20 mouse cellular contexts compared by ENCODE assay signal in genomic region chr2:9780159-9780558, GRCm38 (mm10).
DNase-seq lines count a peak whose midpoint lies in the region; ATAC-seq and TF ChIP-seq lines count a peak whose summit lies in the region.
"Had no signal": no experiment of that assay in that cellular context is flagged by ENCODE, and none has a peak within 500 bp of the region (broad histone marks: within the 10 kb centered on the region; RNA-seq: fewer than 3 reads in every experiment).

No protein-coding gene starts in this region.

- ATAC-seq in heart, embryonic 12.5 days (ENCODE audit: insufficient number of reproducible peaks, low FRiP score), result peak; percentile 71; the same call in 1 of the 2 replicates
- ATAC-seq in heart, postnatal 0 days (ENCODE audit: insufficient read depth, low read depth), result no peak
- ATAC-seq in kidney, postnatal 0 days (replicated peaks; ENCODE audit: low FRiP score, low read depth), result no peak
- ATAC-seq: forebrain, embryonic 16.5 days; intestine, embryonic 15.5 days had no signal

- no peak for TF ChIP-seq CTCF in heart, postnatal 0 days (IDR thresholded peaks at IDR 0.05; ENCODE audit: low read depth)
- TF ChIP-seq CTCF in kidney, postnatal 0 days (IDR thresholded peaks at IDR 0.05; ENCODE audit: low read depth), result no peak

- no peak overlapping the region for H3K4me3 ChIP-seq in heart, embryonic 12.5 days
- H3K4me3 ChIP-seq in heart, postnatal 0 days (ENCODE audit: low read depth, low read length), result no peak overlapping the region
- no peak overlapping the region for H3K4me3 ChIP-seq in kidney, postnatal 0 days (replicated peaks; ENCODE audit: low read depth, low read length)
- H3K4me3 ChIP-seq: embryonic facial prominence, embryonic 12.5 days; forebrain, embryonic 12.5 days; hindbrain, embryonic 10.5 days; intestine, embryonic 15.5 days had no signal

- WGBS in heart, embryonic 12.5 days, result 43% methylated on average over 2 of the region's 2 CpGs
- 30% methylated on average over 2 of the region's 2 CpGs for WGBS in heart, postnatal 0 days
- WGBS in kidney, postnatal 0 days, result 42% methylated on average over 2 of the region's 2 CpGs

- no peaks in the 10 kb centered on the region for H3K27me3 ChIP-seq in heart, embryonic 12.5 days (replicated peaks)
- no peaks in the 10 kb centered on the region for H3K27me3 ChIP-seq in heart, postnatal 0 days (ENCODE audit: control insufficient read depth, insufficient read depth, low read length)
- H3K27me3 ChIP-seq in kidney, postnatal 0 days (ENCODE audit: insufficient read depth, low read length), result no peaks in the 10 kb centered on the region
- H3K27me3 ChIP-seq: embryonic facial prominence, embryonic 12.5 days; forebrain, embryonic 12.5 days; intestine, embryonic 15.5 days had no signal

- TF ChIP-seq EP300 in heart, postnatal 0 days (IDR thresholded peaks at IDR 0.05; ENCODE audit: low read depth), result no peak

- no peaks in the 10 kb centered on the region for H3K36me3 ChIP-seq in heart, embryonic 12.5 days
- H3K36me3 ChIP-seq in heart, postnatal 0 days (replicated peaks; ENCODE audit: control insufficient read depth, insufficient read depth, low read length), result no peaks in the 10 kb centered on the region
- no peaks in the 10 kb centered on the region for H3K36me3 ChIP-seq in kidney, postnatal 0 days (ENCODE audit: insufficient read depth, low read length)
- H3K36me3 ChIP-seq: embryonic facial prominence, embryonic 12.5 days; forebrain, embryonic 12.5 days; hindbrain, embryonic 10.5 days; intestine, embryonic 15.5 days had no signal

- H3K9ac ChIP-seq in heart, embryonic 12.5 days, result no peak overlapping the region
- H3K9ac ChIP-seq in heart, postnatal 0 days (replicated peaks; ENCODE audit: low read depth, low read length), result no peak overlapping the region
- no peak overlapping the region for H3K9ac ChIP-seq in kidney, postnatal 0 days (ENCODE audit: low read depth, low read length)
- H3K9ac ChIP-seq: embryonic facial prominence, embryonic 12.5 days; forebrain, embryonic 12.5 days; hindbrain, embryonic 14.5 days; intestine, embryonic 15.5 days had no signal

- intact Hi-C loops in heart, postnatal 36 days (cut with DNase I), result no loop called here
- intact Hi-C loops in heart, postnatal 10 days (cut with DNase I), result no loop called here
- intact Hi-C loops in left cerebral cortex, postnatal 4 days (cut with DNase I), result no loop called here

- no peaks in the 10 kb centered on the region for H3K9me3 ChIP-seq in heart, embryonic 12.5 days (replicated peaks)
- H3K9me3 ChIP-seq in heart, postnatal 0 days (replicated peaks; ENCODE audit: control insufficient read depth, low read length), result no peaks in the 10 kb centered on the region
- H3K9me3 ChIP-seq in kidney, postnatal 0 days (replicated peaks; ENCODE audit: low read length), result no peaks in the 10 kb centered on the region
- H3K9me3 ChIP-seq: embryonic facial prominence, embryonic 12.5 days; forebrain, embryonic 12.5 days; hindbrain, embryonic 10.5 days; intestine, embryonic 15.5 days had no signal

- DNase-seq in heart, postnatal 36 days, result no peak
- peak; percentile 23 for DNase-seq in heart, postnatal 0 days (ENCODE audit: low spot score)
- DNase-seq in heart, postnatal 10 days, result no peak
- DNase-seq in kidney, postnatal 0 days (ENCODE audit: low spot score), result peak; percentile 53
- no peak for DNase-seq in kidney, adult 18-20 months
- DNase-seq in left cerebral cortex, postnatal 4 days, result no peak
- DNase-seq: adrenal gland, postnatal 10 days; cerebellum, adult 11 months; cerebellum, adult 8-10 months; cerebellum, postnatal 14 days; embryo, embryonic 11 days; gastrocnemius, postnatal 10 days; kidney, adult 2 months had no signal

- H3K27ac ChIP-seq in heart, embryonic 12.5 days (ENCODE audit: poor library complexity, severe bottlenecking), result peak overlapping the region; percentile 52; the same call in 1 of the 2 replicates
- no peak overlapping the region for H3K27ac ChIP-seq in heart, postnatal 0 days (ENCODE audit: low read depth)
- H3K27ac ChIP-seq in kidney, postnatal 0 days, result no peak overlapping the region
- H3K27ac ChIP-seq: embryonic facial prominence, embryonic 12.5 days; forebrain, embryonic 12.5 days; hindbrain, embryonic 10.5 days; hindbrain, embryonic 14.5 days; intestine, embryonic 15.5 days had no signal

- H3K4me1 ChIP-seq in heart, embryonic 12.5 days (replicated peaks), result peaks cover 5% of the 10 kb centered on the region; the same call in 1 of the 2 replicates
- no peaks in the 10 kb centered on the region for H3K4me1 ChIP-seq in heart, postnatal 0 days (ENCODE audit: control insufficient read depth, insufficient read depth)
- no peaks in the 10 kb centered on the region for H3K4me1 ChIP-seq in kidney, postnatal 0 days (replicated peaks; ENCODE audit: insufficient read depth, low read length)
- H3K4me1 ChIP-seq: embryonic facial prominence, embryonic 12.5 days; forebrain, embryonic 12.5 days; hindbrain, embryonic 10.5 days; intestine, embryonic 15.5 days had no signal

- no peak overlapping the region for H3K4me2 ChIP-seq in heart, embryonic 12.5 days
- H3K4me2 ChIP-seq in heart, postnatal 0 days (ENCODE audit: low read depth, low read length), result no peak overlapping the region
- H3K4me2 ChIP-seq in kidney, postnatal 0 days (ENCODE audit: low read length), result no peak overlapping the region
- H3K4me2 ChIP-seq: embryonic facial prominence, embryonic 12.5 days; forebrain, embryonic 12.5 days; hindbrain, embryonic 14.5 days; intestine, embryonic 15.5 days had no signal

Comparison
In these comparisons a context has a peak if more than half of its experiments do, and no peak if none do; other contexts are left out.
1. DNase-seq: peak in heart, postnatal 0 days (single experiment) and kidney, postnatal 0 days (single experiment); none in heart, postnatal 36 days (0 of 2), heart, postnatal 10 days (0 of 2), kidney, adult 18-20 months (single experiment) and left cerebral cortex, postnatal 4 days (single experiment).